Mouse (Mus musculus) frontal cortex, postnatal 14 days (tissue): ENCODE measurements around the gene Med29.

Experiments used
- DNase-seq, 2 experiments: peaks; one replicate each; pipeline ENCODE4 v3.0.0; 2022; ENCODE audit warnings: low spot score in 2 of 2

Gene Med29

DNA sequence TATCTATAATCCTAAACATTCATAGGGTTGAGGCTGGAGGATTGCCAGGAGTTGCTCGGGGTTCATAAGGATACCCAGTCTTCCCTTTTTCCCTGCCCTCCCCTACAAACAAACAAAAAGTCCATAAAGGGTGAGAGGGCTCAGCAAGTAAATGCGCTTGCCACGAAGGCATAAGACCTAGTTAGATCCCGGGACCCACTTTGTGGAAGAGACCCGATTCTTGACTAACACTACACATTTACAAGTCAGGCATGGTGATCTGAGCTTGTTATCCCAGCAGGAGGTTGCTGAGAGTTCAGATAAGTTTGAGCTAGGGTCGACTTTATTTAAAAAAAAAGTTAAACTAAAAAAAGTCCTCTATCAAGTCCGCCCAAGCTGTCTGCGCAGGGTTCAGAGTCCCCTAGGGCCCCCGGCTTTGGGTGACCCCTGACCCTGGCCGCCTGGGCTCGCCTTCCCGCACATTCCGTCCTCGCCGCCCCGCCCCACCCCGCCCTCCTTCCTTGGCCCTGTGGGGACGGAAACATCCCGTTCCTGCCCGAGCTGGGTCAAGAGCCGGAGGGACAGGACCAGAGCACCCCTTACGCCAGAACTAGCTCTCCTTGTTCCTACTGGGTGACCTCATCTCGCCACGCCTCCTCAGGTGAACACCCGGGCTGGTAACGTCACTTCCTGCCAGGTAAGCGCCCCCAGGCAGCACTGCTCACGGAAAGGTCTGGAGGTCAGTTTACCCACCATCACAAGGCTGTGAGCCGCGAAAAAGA lies 16.3 kb downstream of the Med29 start:
- no peak for DNase-seq

DNA sequence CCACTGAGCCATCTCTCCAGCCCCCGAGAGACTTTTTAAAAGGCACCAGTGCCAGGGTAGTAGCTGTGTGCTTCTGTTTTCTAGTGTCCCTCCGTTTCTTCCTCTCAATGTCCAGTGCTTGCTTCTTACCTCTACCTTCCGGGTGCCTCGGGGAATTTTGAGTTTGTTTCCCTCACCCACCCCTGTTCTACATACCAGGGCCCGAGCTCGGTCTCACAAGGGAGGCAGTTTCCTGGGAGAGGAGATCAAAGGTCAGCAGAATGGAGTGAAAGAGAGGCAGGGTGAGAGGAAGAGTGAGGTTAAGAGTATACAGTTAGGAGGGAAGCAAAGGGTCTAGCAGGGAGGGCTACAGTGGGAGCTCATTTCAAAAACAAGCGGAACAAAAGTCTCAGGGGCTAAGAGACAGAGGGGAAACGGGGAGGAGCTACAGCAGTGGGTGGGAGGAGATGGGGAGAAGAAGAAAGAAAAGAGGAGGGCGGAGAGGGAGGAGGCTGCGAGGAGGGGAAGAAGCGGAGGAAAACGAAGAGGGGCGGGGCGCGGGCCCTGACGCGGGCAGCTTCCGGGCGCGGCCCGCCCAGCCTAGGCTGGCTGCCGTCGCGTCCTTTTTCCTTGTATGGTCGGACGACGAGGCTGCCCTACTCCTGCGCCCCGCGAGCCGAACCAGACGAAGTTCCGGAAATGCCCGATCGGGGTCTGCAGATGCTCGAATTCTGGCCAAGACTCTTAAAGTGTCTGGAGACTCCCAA lies 17.2 kb downstream of the Med29 start:
- DNase-seq: peak; percentile 65 to 67

DNA sequence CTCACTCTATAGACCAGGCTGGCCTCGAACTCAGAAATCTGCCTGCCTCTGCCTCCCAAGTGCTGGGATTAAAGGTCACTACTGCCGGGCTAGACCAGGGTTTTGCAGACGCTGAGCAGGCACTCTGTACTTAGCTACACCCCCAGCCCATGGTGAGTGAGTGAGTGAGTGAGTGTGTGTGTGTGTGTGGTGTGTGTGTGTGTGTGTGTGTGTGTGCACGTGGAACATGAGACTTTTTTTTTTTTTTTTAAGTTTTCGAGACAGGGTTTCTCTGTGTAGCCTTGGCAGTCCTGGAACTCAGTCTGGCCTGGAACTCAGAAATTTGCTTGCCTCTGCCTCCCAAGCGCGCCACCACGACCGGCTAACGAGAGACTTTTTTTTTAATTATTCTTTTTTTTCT lies 17.9 kb downstream of the Med29 start:
- no peak for DNase-seq

DNA sequence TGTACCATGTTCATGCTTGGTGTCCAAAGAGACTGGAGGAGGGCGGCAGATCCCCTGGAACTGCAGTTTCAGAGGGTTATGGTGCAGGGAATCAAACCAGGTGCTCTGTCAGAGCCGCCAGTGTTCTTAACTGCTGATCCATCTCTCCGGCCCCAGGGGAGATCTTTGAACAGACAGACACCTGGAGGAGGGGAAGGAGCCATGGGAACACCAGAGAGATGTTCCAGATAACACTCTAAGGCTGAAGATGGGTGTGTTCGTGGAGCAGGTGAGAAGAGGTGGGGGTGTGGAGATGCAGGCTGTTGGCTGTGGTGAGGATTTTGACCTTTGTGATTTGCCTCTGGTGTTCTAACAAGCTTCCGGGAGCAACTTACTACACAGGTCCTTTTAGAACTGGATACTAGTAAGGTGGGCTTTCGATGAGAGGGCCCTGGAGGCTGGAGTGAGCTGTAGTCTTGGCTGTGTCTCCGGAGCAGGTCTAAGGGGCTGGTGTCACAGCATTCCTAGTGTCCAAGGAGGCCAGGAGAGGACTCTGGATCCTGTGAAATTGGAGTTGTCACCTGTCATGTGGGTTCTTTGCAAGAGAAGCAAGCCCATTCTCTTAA lies 18.5 kb downstream of the Med29 start:
- no peak for DNase-seq

DNA sequence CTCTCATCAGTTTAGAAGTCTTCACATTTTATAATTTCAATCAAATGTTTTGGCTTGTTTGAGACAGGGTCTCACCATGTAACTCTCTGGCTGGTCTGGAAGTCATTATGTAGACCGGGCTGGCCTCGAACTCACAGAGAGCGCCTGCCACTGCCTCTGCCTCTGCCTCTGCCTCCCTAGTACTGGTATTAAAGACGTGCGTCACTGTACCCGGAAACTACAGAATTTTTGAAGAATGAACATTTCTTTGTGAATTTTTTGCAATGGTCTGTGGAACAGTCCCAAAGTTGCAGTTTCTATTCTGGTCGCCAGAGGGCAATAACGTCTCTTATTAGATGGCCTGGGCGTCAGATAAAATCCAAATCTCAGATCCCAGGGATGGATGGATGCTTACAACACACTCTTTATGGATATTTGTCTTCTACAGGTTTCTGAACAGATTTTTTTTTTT lies 19.4 kb downstream of the Med29 start:
- DNase-seq: peak; percentile 55 to 68

DNA sequence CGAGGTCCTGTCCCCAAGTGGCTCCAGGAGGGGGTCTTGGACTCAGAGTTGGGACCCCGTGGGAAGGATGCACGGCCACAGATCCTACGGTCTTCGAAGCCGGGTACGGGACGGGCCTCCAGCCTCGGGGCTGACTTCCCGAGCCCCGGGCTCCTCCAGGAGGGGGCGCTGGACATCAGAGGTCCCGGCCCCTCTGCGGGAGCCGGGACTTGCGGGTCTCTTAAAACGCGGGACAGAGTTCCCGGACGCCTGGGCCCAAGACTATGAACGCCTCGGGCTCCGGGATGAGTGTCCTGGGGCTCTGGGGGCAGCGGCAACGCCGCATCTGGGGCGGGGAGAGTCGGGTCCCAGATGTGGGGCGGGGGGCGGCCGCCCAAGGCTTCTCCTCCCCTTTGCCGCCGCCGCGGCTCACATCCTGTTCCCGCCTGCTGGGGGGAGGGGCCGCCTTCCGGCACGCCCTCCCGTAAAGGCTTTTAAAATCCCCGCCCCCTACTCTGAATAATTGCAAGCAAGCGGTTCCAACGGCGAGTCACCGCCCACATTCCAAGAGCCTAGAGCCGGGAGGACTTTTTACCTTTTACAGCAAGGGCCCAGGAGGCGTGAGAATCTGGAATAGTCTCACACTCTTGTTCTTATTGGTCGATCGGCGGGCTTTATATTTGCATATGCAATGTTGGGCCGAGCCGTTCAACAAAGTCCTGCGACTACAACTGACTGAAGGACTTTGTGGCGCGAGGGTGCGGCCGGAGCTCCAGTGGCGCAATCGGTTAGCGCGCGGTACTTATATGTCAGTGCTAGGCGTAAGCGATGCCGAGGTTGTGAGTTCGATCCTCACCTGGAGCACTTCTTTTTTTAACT lies 20.0 kb downstream of the Med29 start, which contains the start of gene Plekhg2:
Plekhg2 (minus strand) TSS at position 349 of the 858 bp plus-strand sequence.
- peak; percentile 94 to 96 for DNase-seq

DNA sequence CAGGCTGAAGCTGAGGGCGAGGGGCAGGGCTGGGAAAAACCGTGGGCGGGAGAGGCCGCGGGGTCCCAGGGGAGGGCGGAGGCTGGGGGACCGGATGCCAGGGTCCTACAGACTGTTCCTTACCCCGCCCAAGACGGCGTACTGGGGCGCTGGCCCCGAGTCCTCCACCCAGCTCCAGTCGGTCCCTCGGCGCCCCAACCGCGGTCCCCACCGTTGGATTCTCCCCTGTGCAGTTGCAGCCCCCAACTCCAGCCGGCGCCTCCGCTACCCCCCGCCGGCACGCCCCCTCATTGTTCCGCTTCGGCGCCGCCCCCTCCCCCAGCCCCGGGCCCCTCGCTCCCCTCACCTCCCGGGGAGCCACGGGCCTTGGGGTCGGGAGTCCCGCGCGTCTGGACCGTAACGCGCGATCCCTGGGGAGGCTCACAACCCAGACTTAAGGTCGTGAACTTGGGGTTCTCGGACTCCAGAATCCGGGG lies 21.0 kb downstream of the Med29 start:
- DNase-seq: no peak

DNA sequence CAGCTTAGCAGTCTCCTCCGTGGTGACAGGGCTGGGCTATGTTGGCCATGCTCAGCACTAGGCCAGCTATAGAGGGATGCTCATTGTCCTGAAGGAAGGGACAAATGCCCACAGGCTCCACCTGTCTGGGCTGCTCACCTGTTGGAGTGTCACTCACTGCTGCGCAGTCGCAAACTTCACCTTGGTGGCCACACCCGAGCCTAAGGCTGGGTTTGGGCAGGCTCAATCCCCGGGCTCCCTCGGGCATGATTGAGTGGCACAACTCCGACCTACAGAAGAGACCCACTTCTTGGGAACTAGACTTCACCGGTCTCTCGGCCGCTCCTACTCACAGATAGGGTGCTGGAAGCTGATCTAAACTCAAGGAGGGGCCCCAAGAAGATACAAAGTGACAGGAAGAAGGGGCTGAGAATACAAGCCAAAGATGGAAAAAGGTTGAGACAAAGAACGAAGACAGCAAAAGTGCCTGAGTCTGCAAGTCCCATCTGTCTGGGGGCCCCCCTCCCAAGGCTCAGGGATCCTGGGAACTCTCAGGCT lies 21.5 kb downstream of the Med29 start:
- DNase-seq: no peak

DNA sequence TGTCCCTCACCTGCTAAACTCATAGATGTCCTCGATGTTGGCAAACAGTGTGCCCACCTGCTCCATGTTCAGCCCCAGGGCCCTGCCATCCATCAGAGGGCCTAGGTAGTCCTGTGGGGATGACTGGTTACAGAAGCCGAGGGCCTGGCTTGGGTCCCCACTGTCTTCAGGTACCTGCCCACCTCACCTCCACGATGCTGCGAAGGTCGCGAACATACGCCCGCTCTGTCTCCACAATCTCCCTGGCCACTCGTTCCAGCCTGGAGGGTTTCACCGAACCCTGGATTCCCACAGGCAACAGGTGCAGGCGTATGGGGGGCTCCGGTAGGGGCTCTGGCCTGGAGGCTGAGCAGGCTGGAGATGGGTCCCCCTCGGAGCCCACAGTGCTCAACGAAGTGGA lies 22.5 kb downstream of the Med29 start:
- DNase-seq: no peak

DNA sequence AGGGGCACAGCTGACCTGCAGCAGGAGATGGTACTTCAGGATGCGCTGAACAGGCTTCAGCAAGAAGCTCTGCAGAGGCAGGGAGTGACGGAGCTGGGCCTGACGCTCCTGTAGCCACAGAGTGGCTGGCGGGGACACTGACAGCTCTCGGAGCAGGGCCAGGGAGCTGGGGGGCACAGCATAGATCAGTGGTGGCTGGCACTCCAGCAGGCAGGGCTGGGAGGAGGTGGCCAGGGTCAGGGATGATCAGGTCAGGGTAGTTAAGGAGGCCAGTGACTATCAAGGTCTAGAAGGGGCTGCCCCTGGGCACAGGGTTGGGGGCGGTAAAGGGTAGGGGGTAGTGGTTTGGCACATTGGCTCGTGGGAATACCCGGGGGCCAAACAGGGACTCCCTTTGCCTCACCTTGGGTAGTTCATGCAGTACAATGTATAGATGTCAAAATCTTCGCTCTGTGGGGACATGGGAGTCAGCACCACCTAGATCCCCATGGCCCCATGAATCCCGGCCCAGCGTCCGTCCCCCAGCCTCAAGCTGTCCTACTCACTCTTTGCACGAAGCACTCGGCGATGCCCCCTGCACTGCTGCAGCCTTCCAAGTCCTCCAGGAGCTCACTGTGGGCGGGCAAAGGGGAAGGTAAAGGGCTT lies 24.1 kb downstream of the Med29 start:
- DNase-seq: no peak

DNA sequence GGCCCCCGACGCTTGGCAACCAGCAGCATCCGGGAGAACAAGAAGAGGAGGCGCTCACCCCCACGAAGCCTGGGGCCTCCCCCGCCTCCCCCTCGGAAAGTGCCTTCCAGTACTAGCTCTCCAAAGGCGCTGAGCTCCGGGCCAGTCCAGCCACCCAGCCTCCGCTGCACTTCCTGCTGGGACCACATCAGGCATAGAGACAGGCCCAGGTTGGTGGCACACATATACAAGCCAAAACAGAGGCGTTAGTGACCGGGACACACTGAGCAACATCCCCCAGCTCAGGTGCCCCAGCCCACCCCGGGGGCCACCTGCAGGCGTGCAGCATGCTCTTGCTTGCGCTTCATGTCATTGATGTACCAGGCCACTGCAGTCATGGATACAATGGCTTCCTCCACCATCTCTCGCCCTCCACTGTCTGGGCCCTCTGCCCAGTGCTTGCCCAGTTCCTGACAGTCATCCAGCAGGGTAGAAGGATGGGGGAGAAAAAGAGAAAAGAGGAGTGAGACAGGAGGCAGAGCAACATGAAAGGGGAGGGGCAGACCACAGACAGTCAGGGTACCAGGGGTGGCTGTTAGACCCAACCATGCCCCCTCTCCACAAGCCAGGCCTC lies 24.7 kb downstream of the Med29 start:
- no peak for DNase-seq

DNA sequence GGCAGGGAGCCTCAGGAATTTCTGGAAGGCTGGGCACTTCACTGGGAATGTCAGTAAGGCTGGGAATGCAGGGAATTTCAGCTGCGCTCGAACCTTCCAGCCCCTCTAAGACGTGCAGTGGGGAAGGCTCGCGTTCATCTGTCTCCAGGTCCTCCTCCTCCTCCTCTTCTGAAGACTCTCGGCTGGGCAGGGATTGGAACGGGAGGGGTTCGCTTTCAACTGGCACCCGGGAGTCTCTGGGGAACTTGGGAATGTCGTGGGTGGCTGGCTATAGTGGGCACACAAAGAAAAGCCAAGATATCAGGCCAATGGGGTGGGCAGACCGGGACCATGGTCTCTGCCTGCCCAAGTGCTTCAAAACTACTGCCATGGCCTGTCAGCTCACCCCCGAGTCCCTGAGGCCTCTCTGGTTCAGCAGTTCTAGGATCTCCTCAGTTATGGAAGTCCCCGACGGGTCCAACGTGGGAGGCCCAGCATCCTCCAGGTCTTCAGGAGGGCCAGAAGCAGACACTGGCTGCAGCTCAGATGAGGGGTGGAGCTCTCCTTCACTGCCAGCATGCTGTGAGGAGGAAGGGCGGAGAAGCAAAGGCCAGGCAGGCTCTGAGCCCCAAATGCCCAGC lies 30.0 kb downstream of the Med29 start:
- no peak for DNase-seq

DNA sequence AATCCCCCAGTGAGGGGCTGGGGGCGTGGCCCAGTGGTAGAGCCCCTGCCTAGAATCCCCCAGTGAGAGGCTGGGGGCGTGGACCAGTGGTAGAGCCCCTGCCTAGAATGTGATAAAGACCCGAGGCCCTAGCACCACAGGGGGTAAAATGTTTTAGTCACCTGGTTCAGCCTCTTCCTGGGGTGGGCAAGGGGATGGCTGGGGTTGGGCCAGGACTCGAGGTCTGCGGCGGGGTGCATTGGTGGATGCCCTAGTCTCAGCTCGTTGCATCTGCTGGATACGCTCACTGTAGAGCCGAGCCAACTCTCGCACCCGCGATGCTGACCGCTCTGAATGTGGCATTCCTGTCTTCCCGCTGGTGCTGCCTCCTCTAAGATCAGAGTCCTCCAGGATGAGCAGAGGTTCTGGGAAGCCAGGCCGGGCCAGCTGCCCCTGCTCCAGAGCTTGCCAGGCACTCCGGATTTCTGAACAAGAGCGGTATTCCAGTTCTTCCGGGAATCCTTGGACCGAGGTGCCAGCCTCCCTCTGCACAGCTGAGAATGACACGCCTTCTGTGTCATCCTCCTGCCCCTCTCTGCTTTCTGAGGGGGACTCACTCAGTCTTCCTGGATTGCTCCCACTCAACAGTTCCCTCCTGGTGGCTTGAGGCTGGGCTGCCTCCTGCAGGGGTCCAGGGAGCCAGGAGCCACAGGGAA lies 30.7 kb downstream of the Med29 start:
- DNase-seq: no peak

DNA sequence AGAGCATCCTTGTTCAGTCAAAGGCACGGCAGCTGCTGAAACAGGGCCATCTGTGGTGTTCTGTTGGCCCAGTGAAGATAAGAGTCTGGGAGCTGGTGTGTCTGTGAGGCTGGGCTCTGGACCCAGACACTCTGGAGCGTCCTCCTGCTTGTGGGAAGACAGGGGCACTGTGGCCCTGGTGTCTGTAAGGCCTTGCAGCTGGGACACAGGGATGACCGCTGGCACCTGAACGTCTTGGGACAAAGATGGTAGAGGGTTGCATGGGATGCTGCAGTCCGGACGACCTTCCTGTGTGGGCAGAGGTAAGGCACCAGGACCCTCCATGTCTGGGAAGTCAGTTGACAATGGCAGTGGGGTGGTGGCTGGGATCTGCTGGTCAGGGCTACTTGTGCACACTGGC lies 32.2 kb downstream of the Med29 start:
- no peak for DNase-seq

DNA sequence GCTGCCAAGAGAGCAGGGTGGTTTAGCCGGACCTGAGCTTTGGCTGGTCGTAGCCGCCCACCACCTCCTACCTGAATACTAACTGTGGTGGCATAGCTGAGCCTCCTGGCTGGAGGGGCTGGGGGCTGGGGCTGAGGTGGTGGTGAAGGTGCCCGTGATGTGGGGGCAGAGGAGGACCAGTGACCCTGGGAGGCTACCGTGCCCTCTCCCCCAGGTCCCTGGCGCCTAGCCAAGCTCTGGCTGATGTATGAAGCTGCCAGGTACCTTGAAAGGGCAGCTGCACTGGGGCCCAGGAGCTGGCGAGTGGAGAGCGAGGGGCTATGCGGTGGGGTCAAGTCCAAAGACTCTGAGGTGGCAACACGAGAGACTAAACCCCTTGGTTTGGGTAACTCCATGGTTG lies 32.7 kb downstream of the Med29 start:
- no peak for DNase-seq

DNA sequence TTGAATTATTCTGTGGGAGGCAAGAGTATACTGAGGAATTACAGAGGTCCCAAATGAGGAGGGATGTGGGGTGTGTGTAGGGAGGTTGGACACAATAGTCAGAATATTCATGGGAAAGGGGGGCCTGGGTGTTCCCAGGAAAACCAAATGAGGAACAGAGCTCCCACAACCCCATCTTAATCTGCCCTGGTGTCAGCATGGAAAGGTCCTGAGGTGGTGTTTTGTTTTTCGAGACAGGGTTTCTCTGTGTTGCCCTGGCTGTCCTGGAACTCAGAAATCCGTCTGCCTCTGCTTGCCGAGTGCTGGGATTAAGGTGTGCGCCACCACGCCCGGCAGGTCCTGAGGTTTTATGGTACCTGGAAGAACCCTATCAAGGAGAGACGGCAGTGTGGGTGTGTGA lies 34.1 kb downstream of the Med29 start:
- no peak for DNase-seq

DNA sequence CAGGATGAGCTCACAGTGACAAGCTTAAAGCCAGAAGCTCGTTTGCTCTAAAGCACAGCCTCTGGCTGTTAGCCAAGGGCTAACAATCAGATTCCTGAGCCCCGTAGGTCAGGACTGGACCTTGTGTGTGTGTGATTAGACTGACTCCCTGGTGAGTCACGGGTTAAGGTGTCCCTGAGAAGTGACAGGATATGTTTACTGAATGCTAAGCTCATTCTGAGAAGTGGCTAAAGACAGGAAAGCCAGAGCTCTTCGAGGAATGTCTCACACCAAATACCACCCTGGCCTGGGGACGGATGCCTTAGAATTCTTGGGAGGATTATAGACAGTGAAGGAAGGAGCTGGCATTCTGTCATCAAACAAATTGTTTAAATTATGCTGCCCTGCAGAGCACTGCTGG lies 34.5 kb downstream of the Med29 start:
- DNase-seq: no peak

DNA sequence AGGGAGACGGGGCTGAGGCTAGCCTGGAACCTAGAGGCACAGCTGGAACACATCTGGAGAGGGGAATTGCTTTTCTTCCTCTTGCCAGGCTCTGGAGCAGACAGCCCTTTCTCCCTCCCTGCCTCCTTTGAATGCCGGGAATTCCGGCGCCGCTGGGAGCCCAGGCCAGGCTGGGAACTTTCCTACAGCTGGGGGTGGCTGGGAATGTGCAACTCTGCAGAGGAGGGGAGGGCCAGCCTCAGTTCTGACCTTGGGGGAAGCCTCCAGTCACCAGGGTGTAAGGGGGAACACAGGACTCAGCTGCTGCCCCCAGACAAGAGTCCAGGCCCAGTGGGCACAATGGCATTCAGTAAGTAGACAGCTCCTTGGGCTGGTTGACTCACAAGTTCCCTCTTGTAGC lies 35.5 kb downstream of the Med29 start:
- DNase-seq: no peak

DNA sequence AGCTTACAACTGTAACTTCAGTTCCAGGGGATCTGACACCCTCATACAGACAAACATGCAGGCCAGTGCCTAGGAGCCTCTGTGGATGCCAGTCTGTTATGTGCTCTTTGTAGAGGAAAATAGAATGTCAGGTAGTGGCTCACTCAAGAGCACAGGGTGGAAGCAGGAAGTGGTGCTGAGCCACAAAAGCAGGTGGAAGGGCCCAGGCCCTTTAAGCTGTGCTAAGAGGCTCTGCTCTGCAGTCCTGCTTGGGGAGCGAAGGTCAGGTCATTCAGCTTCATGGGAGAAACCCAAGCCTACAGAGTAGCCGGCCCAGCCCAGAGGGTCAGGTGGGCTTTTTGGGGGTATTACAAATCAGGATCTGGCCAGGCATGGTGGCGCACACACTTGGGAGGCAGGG lies 37.3 kb downstream of the Med29 start:
- DNase-seq: no peak
